Mouse (Mus musculus): ENCODE results near the gene Coro1c. TPM values are rescaled to one million over a fixed set of nuclear protein-coding genes. Genes with fewer than 3 reads are reported as not detected.

The Coro1c gene
- polyA plus RNA-seq, 1 experiment, result 78.3 TPM

DNA sequence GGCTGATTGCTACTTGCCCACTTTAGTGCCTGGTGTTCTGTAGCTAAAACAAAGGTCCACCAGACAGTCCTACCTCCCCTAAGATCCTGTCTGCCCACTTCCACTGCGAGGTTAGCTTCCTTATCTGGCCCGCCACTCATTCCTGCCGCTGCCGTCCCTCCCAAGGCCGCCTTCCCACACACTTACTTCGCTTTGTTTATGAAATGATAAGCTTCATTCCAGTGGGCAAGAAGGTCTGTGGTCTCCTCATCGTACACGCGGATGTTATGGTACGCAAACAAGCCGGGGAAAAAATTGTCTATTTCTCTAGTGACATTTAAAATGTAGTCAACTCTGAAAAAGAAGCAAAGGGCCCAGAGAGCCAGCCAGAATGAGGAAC lies 43.1 kb upstream of the Coro1c start:
- no peak overlapping the region for H3K4me3 ChIP-seq (ENCODE audit: control insufficient read depth, insufficient read depth, low read length)
- 32% methylated on average over 11 of the region's 11 CpGs for WGBS
- TF ChIP-seq POLR2A (IDR thresholded peaks at IDR 0.05; ENCODE audit: control insufficient read depth, extremely low read depth, insufficient read depth, low read length, poor library complexity) (no peak), CTCF (IDR thresholded peaks at IDR 0.05; ENCODE audit: borderline replicate concordance, control insufficient read depth, extremely low read depth, insufficient read depth, low read length, poor library complexity) (no peak)
- H3K36me3 ChIP-seq (ENCODE audit: control insufficient read depth, insufficient read depth, low read length), result no peaks in the 10 kb centered on the region
- DNase-seq, result no peak
- H3K27me3 ChIP-seq (ENCODE audit: control insufficient read depth, insufficient read depth, low read length), result no peaks in the 10 kb centered on the region
- peaks cover 20% of the 10 kb centered on the region for H3K4me1 ChIP-seq (replicated peaks; ENCODE audit: control insufficient read depth, insufficient read depth, low read length)
- H3K27ac ChIP-seq (ENCODE audit: control insufficient read depth, insufficient read depth, low read length), result no peak overlapping the region

DNA sequence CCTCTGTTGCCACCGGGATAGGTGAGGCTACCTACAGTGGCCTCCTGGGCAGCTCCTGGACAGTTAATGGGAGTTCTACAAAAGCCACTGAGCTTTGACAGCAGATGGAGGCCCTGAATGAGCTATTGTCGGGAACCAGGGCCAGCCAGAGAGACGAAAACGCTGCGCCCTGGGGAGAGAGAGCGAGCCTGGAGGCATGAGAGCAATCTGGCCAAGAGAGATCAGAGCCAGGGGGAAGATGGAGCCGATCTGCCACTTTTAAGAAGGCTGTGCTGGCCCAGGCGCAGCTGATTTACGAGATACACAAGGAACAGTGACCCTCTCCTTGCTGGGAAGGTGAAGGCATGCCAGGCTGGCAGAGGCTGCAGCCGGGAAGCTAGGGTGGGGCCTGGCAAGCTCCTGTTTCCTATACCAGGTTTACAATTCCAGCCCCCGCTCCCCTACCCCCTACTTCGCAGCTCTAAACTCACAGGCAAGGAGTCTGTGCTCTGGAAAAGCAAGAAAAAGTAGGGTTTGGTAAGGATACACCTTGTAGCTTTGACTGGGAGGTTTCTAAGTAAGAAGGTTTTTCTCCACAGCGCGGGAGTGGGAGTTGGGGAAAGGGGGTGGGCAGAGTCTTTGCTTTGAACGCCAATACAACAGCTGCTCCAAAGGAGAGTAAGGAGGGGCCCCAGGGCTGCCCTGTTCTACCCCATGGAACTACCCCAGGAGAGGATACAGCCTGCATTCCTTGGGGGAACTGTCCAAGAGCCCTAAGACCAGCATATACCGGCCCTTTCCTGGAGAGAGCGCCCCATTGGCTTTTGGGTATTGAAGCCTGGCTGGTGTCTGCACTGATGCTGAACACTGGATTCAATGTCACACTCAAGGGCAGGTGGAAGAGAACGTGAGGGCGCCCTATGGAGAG lies 42.5 kb upstream of the Coro1c start:
- WGBS, result 82% methylated on average over 19 of the region's 19 CpGs
- Histone ChIP-seq H3K4me1 (replicated peaks; ENCODE audit: control insufficient read depth, insufficient read depth, low read length) (peaks cover 20% of the 10 kb centered on the region), H3K36me3 (ENCODE audit: control insufficient read depth, insufficient read depth, low read length) (no peaks in the 10 kb centered on the region), H3K4me3 (ENCODE audit: control insufficient read depth, insufficient read depth, low read length) (no peak overlapping the region), H3K27ac (ENCODE audit: control insufficient read depth, insufficient read depth, low read length) (no peak overlapping the region), H3K27me3 (ENCODE audit: control insufficient read depth, insufficient read depth, low read length) (no peaks in the 10 kb centered on the region)
- DNase-seq, result no peak
- no peak for TF ChIP-seq CTCF (IDR thresholded peaks at IDR 0.05; ENCODE audit: borderline replicate concordance, control insufficient read depth, extremely low read depth, insufficient read depth, low read length, poor library complexity)
- no peak for TF ChIP-seq POLR2A (IDR thresholded peaks at IDR 0.05; ENCODE audit: control insufficient read depth, extremely low read depth, insufficient read depth, low read length, poor library complexity)

DNA sequence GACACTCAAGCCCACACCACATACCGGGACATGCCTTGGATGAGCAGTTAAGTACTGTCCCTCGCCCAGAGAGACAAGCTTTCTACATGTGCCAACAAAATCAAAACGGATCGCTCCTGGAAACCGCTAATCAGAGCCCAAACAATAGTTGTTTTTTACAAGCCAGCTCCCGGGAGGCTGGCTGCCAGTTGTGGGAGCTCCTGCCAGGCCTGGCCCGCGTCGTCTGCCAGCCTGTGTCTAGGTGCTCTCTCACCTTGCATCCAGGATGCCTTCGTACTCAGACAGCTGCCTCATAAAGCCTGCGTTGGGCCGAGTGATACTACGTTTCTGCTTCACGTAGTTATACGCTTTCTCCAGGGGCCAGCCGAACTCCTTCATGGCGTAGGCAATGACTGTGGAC lies 41.6 kb upstream of the Coro1c start:
- no peak overlapping the region for H3K27ac ChIP-seq (ENCODE audit: control insufficient read depth, insufficient read depth, low read length)
- no peaks in the 10 kb centered on the region for H3K27me3 ChIP-seq (ENCODE audit: control insufficient read depth, insufficient read depth, low read length)
- no peak for TF ChIP-seq POLR2A (IDR thresholded peaks at IDR 0.05; ENCODE audit: control insufficient read depth, extremely low read depth, insufficient read depth, low read length, poor library complexity)
- TF ChIP-seq CTCF (IDR thresholded peaks at IDR 0.05; ENCODE audit: borderline replicate concordance, control insufficient read depth, extremely low read depth, insufficient read depth, low read length, poor library complexity), result no peak
- no peak overlapping the region for H3K4me3 ChIP-seq (ENCODE audit: control insufficient read depth, insufficient read depth, low read length)
- DNase-seq, result no peak
- 97% methylated on average over 17 of the region's 17 CpGs for WGBS
- H3K4me1 ChIP-seq (replicated peaks; ENCODE audit: control insufficient read depth, insufficient read depth, low read length), result peaks cover 13% of the 10 kb centered on the region
- no peaks in the 10 kb centered on the region for H3K36me3 ChIP-seq (ENCODE audit: control insufficient read depth, insufficient read depth, low read length)

DNA sequence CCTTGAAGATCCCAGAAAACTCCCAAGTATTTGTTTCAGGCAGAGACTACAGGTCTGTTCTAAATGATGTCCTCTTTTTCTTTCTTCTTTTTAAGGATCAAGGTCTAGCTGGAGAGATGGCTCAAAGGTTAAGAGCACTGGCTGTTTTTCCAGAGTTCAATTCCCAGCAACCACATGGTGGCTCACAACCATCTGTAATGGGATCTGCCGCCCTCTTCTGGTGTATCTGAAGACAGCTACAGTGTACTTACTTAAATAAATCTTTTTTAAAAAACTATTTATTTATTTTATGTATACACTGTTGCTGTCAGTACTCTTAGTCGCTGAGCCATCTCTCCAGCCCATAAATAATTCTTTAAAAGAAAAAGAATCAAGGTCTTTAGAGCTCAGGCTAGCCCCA lies 38.7 kb upstream of the Coro1c start:
- Histone ChIP-seq H3K4me3 (ENCODE audit: control insufficient read depth, insufficient read depth, low read length) (no peak overlapping the region), H3K27me3 (ENCODE audit: control insufficient read depth, insufficient read depth, low read length) (no peaks in the 10 kb centered on the region), H3K4me1 (replicated peaks; ENCODE audit: control insufficient read depth, insufficient read depth, low read length) (no peaks in the 10 kb centered on the region), H3K36me3 (ENCODE audit: control insufficient read depth, insufficient read depth, low read length) (no peaks in the 10 kb centered on the region), H3K27ac (ENCODE audit: control insufficient read depth, insufficient read depth, low read length) (no peak overlapping the region)
- TF ChIP-seq CTCF (IDR thresholded peaks at IDR 0.05; ENCODE audit: borderline replicate concordance, control insufficient read depth, extremely low read depth, insufficient read depth, low read length, poor library complexity) (no peak), POLR2A (IDR thresholded peaks at IDR 0.05; ENCODE audit: control insufficient read depth, extremely low read depth, insufficient read depth, low read length, poor library complexity) (no peak)
- DNase-seq, result no peak
- 89% methylated on average over 2 of the region's 2 CpGs for WGBS

DNA sequence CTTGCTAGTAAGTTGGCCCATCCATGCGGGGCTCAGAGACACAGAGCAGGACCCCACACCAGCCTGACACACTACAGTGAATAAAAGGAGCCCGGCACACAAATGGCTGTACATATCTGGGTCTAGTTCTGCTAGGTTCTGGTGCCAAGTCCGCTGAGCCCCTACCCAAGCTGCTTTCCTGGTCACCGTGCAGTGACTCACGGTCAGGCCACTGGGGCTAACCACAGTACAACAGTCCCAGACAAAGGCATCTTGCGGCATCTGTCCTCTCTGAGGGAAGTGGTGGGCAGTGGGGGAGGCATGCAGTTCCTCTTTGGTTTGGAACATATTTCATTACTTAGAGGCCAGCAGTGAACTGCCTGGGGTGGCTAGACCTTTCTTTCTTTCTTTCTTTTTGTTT lies 36.6 kb upstream of the Coro1c start:
- Histone ChIP-seq H3K27ac (ENCODE audit: control insufficient read depth, insufficient read depth, low read length) (no peak overlapping the region), H3K27me3 (ENCODE audit: control insufficient read depth, insufficient read depth, low read length) (no peaks in the 10 kb centered on the region), H3K36me3 (ENCODE audit: control insufficient read depth, insufficient read depth, low read length) (no peaks in the 10 kb centered on the region), H3K4me3 (ENCODE audit: control insufficient read depth, insufficient read depth, low read length) (no peak overlapping the region), H3K4me1 (replicated peaks; ENCODE audit: control insufficient read depth, insufficient read depth, low read length) (no peaks in the 10 kb centered on the region)
- TF ChIP-seq POLR2A (IDR thresholded peaks at IDR 0.05; ENCODE audit: control insufficient read depth, extremely low read depth, insufficient read depth, low read length, poor library complexity) (no peak), CTCF (IDR thresholded peaks at IDR 0.05; ENCODE audit: borderline replicate concordance, control insufficient read depth, extremely low read depth, insufficient read depth, low read length, poor library complexity) (no peak)
- DNase-seq, result no peak
- WGBS, result 42% methylated on average over 6 of the region's 6 CpGs

DNA sequence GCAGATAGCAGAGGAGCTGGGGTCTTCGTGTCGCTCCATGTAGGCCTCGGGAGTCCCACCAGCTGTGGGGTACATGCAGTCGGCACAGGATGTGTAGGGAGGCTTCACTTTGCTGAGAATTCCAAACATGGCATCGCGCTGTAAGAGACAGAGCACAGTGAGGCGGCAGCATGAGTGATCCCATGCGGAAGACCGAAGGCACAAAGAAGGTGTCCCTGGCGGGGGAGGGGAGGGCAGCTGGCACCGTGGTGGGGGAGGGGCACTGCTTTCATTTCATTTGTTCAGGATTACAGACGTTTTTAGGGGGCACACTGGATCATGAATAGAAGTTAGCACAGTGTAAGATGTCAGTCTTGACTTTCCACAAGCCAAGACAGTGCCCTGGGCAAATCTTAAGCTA lies 34.8 kb upstream of the Coro1c start:
- WGBS, result 92% methylated on average over 12 of the region's 12 CpGs
- Histone ChIP-seq H3K36me3 (ENCODE audit: control insufficient read depth, insufficient read depth, low read length) (no peaks in the 10 kb centered on the region), H3K4me3 (ENCODE audit: control insufficient read depth, insufficient read depth, low read length) (no peak overlapping the region), H3K27me3 (ENCODE audit: control insufficient read depth, insufficient read depth, low read length) (no peaks in the 10 kb centered on the region), H3K4me1 (replicated peaks; ENCODE audit: control insufficient read depth, insufficient read depth, low read length) (no peaks in the 10 kb centered on the region), H3K27ac (ENCODE audit: control insufficient read depth, insufficient read depth, low read length) (no peak overlapping the region)
- TF ChIP-seq POLR2A (IDR thresholded peaks at IDR 0.05; ENCODE audit: control insufficient read depth, extremely low read depth, insufficient read depth, low read length, poor library complexity), result no peak
- TF ChIP-seq CTCF (IDR thresholded peaks at IDR 0.05; ENCODE audit: borderline replicate concordance, control insufficient read depth, extremely low read depth, insufficient read depth, low read length, poor library complexity), result no peak
- no peak for DNase-seq

All from thymus, adult 2 months (tissue).